Mouse (Mus musculus): ENCODE results near the gene Gm12216.

The Gm12216 gene

DNA sequence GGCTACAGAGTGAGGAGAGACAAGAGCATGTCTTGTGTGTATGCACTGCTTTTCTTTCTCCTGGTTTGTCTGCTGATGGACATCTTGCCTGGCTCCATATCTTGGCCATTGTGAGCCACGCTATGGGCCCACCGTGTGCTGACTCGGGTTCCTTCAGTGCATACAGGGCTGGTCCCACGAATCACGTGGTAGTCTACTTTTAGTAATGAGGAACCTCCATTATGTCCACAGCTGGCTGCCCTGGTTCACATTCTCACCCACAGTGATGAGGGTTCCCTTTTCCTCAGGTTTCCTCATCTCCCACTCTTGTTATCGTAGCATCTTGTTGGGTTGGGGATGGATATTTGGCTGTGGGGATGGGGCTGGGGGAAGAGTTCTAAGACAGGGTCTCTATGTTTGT lies 110.4 kb downstream of the Gm12216 start:
- in situ Hi-C loops (cut with MseI, MboI) = no loop called here

DNA sequence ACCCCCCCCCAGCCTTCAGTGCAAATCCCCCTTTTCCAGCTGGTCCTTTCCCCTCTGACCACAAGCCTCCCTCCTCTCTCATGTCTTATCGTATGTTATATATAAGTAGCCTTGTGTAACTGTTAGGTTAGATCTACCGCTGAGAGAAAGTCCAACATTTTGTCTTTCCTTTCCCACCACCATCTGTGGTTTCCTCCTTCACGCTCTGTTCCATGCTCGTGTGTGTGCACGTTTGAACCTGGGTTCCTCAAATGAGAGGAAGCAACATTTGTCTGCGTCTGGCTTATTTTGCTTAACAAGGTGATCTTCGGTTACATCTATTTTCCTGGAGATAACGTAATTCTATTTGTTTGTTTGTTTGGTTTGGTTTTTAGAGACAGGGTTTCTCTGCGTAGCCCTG lies 111.1 kb downstream of the Gm12216 start:
- in situ Hi-C loops (cut with MseI, MboI) = no loop called here

DNA sequence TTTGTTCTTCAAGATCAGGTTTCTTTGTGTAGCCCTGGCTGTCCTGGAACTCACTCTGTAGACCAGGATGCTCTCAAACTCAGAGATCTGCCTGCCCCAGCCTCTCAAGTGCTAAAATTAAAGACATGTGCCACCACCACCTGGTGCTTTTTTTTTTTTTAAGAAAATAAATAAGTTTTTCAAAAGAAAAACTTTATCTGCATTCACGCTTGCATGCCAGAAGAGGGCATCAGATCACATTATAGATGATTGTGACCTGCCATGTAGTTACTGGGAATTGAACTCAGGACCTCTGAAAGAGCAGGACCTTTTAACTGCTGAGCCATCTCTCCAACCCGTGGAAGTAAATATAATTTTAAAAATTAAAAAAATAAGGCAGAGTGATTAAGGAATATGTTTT lies 113.8 kb downstream of the Gm12216 start:
- in situ Hi-C loops (cut with MseI, MboI) = no loop called here

DNA sequence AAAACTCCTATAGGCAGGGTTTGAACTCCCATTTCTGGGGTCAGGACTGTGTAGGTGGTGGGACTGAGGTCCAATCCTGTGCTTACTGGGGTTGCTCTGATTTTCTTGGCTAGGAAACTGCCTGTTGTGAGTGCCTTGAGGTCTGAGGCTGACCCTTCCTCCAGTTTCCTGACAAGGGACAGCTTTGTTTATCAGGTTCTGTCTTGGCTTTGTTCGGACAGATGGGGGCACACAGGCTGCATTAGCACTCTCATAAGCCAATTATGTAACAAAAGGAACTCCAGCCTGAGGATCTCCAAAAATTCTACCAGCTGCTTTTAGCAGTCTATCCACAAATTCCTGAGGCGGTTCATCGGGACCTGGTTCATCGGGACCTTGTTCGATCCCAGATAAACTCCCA lies 116.7 kb downstream of the Gm12216 start:
- in situ Hi-C loops (cut with MseI, MboI) = no loop called here

DNA sequence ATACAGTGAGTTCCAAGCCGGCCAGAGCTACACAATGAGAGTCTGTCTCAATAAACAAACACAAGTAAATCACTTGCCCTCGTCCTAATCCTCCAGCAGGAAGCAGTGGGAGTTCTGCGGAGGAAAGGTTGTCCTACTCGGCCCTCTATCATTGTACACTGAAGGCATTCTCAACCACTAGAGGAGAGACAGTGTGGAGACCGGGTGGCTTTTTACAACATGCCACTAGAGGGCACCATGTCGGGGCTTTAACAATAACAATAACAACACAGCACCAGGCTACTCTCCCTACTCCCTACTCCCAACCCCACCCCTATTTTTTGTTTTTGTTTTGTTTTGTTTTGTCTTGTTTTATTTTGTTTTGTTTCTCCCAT lies 121.5 kb downstream of the Gm12216 start:
- in situ Hi-C loops (cut with MseI, MboI) = no loop called here

DNA sequence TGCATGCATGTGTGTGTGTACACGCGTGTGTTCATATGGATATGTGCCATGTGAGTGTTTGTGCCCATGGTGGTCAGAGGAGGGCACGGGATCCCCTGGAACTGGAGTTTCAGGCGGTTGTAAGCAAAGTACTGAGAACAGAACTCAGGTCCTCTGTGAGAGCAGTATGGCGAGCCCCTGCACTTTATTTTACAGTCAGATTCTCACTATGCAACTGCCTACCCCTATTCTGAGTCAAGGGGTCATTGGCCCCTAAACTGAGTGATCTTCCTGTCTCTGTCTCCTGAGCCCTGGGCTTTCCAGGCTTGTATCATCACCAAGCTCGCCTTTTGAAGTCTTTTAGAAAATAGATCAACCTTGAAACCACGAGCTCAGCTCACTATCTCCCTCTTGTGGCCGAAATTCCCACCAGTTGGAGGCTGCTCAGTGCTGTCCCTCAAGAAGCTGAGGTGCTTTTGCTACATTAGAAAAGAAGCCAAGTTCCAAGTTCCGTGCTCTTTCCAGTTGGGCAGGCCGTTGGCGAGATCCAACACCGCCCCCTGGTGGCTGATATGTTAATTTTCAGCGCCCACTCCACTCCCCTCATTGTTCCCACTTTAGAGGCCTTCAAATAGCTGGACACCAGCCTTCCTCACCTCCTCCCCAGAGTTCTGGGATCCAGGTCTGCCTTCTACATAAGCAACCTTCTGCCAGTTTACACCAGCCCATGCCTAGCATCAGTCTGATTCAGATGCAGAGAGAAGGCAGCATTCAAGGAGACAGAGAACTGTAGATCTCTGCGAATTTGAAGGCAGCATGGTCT lies 122.1 kb downstream of the Gm12216 start:
- in situ Hi-C loops (cut with MseI, MboI) = no loop called here

DNA sequence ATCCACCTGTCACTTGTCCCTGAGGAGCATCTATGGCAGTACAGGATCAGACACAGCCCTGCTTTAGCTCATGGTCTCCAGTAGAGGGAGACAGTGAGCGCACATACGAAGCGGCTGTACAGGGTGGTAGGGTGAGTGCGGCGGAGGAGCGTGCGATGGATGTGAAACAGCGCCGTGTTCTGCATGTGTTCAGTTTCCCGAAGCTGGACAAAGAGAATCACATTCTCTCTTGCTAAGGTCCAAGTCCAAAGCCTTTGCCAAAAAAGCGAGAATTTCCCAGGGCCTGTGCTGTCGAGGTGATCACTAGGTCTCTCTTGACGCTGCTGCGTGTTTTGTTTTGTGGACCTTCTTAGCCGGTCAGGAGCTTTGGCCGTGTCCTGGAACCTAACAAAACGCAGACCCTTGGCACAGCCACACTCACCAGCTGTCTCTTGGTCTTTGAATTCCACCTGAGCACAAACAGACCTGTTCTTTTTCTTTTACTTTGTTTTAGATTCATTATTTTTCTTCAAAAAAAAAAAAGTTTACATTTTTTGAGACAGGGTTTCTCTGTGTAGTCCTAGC lies 123.3 kb downstream of the Gm12216 start:
- in situ Hi-C loops (cut with MseI, MboI) = no loop called here

DNA sequence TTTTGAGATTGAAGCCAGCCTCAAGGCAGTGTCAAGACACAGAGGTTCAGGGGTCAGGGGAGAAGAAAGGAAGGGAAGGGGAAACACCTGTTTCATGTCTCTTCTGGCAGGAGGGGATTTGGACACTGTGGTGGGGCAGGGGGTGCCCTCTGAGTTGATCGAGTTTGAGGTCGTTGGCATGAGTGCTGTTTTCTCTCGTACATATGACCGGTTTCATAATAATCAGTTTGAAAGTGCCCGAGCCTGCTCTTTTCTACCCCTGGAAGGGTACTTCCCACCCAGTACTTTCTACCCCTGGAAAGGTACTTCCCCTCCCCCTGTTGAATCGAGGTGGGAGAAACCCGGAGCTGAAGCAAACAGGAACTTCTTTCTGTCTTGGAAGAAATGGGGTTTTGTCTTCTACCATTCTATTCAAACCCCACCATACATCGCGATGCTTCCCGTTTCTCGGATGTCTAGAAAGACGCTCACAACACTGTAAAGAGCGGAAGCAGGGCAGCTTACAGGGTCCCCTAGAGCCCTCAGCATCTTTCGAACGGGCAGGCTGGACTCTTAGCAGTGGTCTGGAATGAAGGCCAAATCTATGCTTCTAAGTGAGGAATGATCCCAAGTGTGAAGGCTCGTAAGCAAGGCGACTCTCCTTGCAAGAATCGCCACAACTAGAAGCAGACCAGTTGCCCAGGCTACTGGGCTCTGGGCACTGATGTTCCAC lies 123.9 kb downstream of the Gm12216 start:
- in situ Hi-C loops (cut with MseI, MboI) = no loop called here

DNA sequence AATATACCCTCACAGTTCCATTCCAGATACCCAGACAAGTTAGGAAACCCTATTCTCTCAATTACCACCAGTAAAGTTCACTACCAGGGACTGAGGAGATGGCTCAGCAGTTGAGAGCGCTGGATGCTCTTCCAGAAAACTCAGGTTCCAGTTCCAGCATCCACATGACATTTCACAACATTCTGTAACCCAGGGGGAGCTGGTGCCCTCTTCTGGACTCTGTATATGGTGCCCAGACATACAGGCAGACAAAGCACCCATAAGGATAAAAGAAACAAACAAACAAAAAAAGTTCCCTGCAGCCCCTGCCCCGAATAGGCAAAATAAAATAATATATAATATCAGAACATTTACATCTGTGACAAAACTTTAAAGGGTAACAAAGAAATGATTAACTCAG lies 124.6 kb downstream of the Gm12216 start:
- in situ Hi-C loops (cut with MseI, MboI) = no loop called here

DNA sequence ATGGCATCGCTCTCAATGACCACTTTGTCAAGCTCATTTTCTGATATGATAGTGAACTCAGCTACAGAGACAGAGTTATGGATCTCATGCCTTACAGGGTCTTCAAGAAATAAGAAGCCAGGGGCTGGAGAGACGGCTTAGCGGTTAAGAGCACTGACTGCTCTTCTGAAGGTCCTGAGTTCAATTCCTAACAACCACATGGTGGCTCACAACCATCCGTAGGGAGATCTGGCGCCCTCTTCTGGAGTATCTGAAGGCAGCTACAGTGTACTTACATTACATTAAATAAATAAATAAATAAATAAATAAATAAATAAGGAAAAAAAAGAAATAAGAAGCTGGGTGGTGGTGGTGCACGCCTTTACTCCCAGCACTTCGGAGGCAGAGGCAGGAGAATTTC lies 125.2 kb downstream of the Gm12216 start:
- in situ Hi-C loops (cut with MseI, MboI) = no loop called here
